Mouse (Mus musculus) E14TG2a.4 (cell line): ENCODE data around the gene Polm.

Source experiments
- CTCF ChIP-seq: conservative IDR thresholded peaks from 2 replicates; pipeline ENCODE4 v1.5.1; 2014; ENCODE audit warnings: low read length
- NANOG ChIP-seq: IDR thresholded peaks from 2 replicates; pipeline ENCODE4 v1.6.1; 2014; ENCODE audit warnings: borderline replicate concordance, low read length, mixed read lengths
- POU5F1 ChIP-seq: IDR thresholded peaks from 2 replicates; pipeline ENCODE4 v1.6.1; 2014; ENCODE audit warnings: low read length, borderline replicate concordance

DNA sequence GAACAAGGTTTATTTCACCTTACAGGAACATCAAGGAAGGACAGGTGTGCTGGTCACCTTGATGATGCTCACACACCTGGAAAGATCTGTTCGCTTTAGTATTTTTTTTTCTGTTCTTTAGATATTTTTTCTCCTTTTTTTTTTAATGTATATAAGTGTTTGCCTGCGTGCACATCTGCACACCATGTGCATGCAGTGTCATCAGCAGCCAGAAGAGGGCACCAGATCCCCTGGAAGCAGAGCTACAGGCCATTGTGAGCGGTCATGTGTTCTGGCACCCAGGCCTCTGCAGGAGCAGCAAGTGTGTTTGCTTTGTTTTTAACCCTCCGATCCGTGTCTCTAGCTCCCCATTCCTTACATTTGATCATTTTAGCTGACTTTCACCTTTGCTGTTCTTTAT lies 42.1 kb upstream of the Polm start:
- TF ChIP-seq CTCF: peak; percentile 93
- TF ChIP-seq POU5F1: no peak
- TF ChIP-seq NANOG: no peak
